Mouse (Mus musculus) olfactory bulb, adult 2 months (tissue): Measurements from ENCODE around the gene Slc39a11.

ENCODE experiments used
- CTCF ChIP-seq: fragments of 200-500 bp; IDR thresholded peaks from 2 replicates; pipeline ENCODE4 v1.5.1; 2012; ENCODE audit warnings: low read depth, mild to moderate bottlenecking, low read length, moderate library complexity; ENCODE audit not compliant: insufficient read depth
- POLR2A ChIP-seq: fragments of 200-500 bp; IDR thresholded peaks from 2 replicates; pipeline ENCODE4 v1.6.1; 2012; ENCODE audit warnings: mild to moderate bottlenecking, low read depth, low read length, moderate library complexity; ENCODE audit not compliant: insufficient read depth

DNA sequence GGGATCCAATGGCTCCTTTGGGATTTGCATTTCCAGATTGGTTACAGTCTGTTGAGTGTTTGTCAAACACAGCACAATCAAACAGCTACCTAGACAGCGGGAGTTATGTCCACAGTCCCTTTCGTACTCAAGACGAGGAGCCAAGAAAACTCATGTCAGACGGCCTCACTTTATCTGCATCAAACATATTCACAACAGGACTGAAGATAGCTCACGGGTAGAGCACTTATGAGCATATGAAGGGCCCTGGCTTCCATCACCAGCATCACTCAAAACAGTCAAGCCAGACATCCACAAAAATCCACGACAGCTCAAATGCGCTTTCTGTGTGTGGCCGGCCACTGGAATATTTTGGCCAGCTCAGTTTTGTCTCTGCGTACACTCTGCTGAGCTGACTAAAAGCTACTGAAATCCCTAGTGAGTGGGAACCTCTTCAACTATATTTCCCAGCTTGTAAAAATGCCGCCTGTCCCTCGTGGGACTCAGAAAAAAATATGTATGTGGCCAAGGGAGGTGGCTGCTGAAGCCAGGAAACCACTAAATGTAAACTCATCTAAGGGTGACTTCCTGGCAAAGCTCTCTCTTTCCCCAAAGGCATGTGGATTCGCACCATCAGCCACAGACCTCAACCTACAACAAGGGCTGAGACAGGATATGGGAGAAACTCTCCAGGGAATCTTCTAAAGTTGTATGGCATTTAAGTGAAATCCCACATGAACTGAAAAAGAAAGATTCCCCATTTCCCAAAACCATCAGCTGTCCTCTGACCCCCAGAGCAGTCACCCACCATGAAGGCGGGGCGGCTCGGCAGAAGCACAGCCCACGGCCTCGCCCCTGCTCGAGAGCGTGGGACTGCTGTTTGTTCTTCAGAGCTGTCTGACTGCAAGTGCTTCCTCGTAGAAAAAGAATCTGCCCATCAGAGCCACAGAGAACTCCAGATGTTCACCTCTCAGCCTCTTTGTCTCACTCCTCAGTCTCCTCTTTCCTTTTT, 159.1 kb downstream of the Slc39a11 start:
- no peak for TF ChIP-seq POLR2A
- TF ChIP-seq CTCF, result no peak
